Comparison of ENCODE assay signal across 11 mouse cellular contexts in the genomic region with DNA sequence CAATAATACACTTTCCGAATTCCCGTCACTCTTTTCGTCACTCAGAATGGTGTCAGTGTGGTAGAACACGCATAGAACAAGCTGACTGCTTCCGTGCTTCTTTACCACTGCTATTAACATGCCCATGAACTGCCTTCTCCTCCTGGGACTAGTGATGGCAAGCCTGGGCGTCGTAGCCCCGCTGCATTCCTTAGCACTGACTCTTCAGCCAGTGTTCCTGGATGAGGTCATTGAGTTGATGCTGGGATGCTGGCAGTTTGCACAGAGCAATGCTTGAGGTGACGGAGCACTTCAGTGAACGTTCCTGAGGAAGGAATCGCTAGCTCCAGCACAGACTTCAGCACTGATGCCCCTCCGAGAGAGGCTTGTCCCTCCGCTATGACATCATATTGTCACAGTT.
DNase-seq lines count a peak whose midpoint lies in the region; ATAC-seq and TF ChIP-seq lines count a peak whose summit lies in the region.
"Had no signal": no experiment of that assay in that cellular context is flagged by ENCODE, and none has a peak within 500 bp of the region (broad histone marks: within the 10 kb centered on the region; RNA-seq: fewer than 3 reads in every experiment).

No protein-coding gene starts in this region.

- no peak for TF ChIP-seq CTCF in embryonic fibroblast, embryonic 13.5 days (IDR thresholded peaks at IDR 0.05; ENCODE audit: borderline replicate concordance, insufficient read depth, low read length)

- no peaks in the 10 kb centered on the region for H3K27me3 ChIP-seq in lung, embryonic 15.5 days
- H3K27me3 ChIP-seq: embryonic facial prominence, embryonic 15.5 days had no signal

- H3K9ac ChIP-seq in lung, embryonic 15.5 days: no peak overlapping the region
- H3K9ac ChIP-seq: embryonic facial prominence, embryonic 15.5 days; hindbrain, embryonic 14.5 days had no signal

- H3K9me3 ChIP-seq in lung, embryonic 15.5 days: no peaks in the 10 kb centered on the region
- H3K9me3 ChIP-seq: embryonic facial prominence, embryonic 15.5 days had no signal

- no peak for TF ChIP-seq POLR2A in embryonic fibroblast, embryonic 13.5 days (IDR thresholded peaks at IDR 0.05; ENCODE audit: low read depth, low read length)

- H3K4me3 ChIP-seq in embryonic fibroblast, embryonic 13.5 days (ENCODE audit: insufficient read depth, low read length): no peak overlapping the region
- no peak overlapping the region for H3K4me3 ChIP-seq in lung, embryonic 15.5 days
- H3K4me3 ChIP-seq: embryonic facial prominence, embryonic 15.5 days had no signal

- DNase-seq in adrenal gland, adult 2 months: peak; percentile 29
- no peak for DNase-seq in adrenal gland, postnatal 14 days
- DNase-seq in 3T3-L1 (ENCODE audit: low read depth, low spot score): peak; percentile 96
- DNase-seq in cerebellum, postnatal 4 days (ENCODE audit: low spot score in 2 of 2): no peak
- no peak for DNase-seq in yolk sac, embryonic 10.5 days (ENCODE audit: low spot score)
- no peak for DNase-seq in layer of hippocampus, adult 11-12 months (ENCODE audit: low spot score)
- DNase-seq: adrenal gland, postnatal 25 days had no signal

- no peaks in the 10 kb centered on the region for H3K4me1 ChIP-seq in embryonic fibroblast, embryonic 13.5 days (ENCODE audit: control insufficient read depth, insufficient read depth, low read length)
- H3K4me1 ChIP-seq in lung, embryonic 15.5 days: no peaks in the 10 kb centered on the region
- H3K4me1 ChIP-seq: embryonic facial prominence, embryonic 15.5 days had no signal

- H3K27ac ChIP-seq in embryonic fibroblast, embryonic 13.5 days (ENCODE audit: insufficient read depth, low read length): peak overlapping the region; percentile 71; the same call in 1 of the 2 replicates
- no peak overlapping the region for H3K27ac ChIP-seq in lung, embryonic 15.5 days
- H3K27ac ChIP-seq: embryonic facial prominence, embryonic 15.5 days; hindbrain, embryonic 14.5 days had no signal

- WGBS in lung, embryonic 15.5 days: 49% methylated on average over 13 of the region's 13 CpGs

- H3K4me2 ChIP-seq in lung, embryonic 15.5 days: no peak overlapping the region
- H3K4me2 ChIP-seq: embryonic facial prominence, embryonic 15.5 days; hindbrain, embryonic 14.5 days had no signal

- peak; percentile 70; the same call in 1 of the 2 replicates for ATAC-seq in lung, embryonic 15.5 days (ENCODE audit: borderline replicate concordance, extremely low read depth, low FRiP score, low TSS enrichment)

- no peaks in the 10 kb centered on the region for H3K36me3 ChIP-seq in lung, embryonic 15.5 days
- H3K36me3 ChIP-seq: embryonic facial prominence, embryonic 15.5 days had no signal

Comparison
In these comparisons a context has a peak if more than half of its experiments do, and no peak if none do; other contexts are left out.
1. DNase-seq: peak in adrenal gland, adult 2 months (single experiment) and 3T3-L1 (single experiment); none in adrenal gland, postnatal 14 days (single experiment), cerebellum, postnatal 4 days (0 of 2), yolk sac, embryonic 10.5 days (single experiment) and layer of hippocampus, adult 11-12 months (single experiment).